Mouse (Mus musculus) layer of hippocampus, adult 18-20 months (tissue): ENCODE data around the gene Chmp4b. TPM values are rescaled to one million over a fixed set of nuclear protein-coding genes. Genes with fewer than 3 reads are reported as not detected.

Experiments
- DNase-seq, 2 experiments: peaks; one replicate each; pipeline ENCODE4 v3.0.0; 2022; ENCODE audit warnings: low spot score in 2 of 2
- total RNA-seq, 2 experiments: library from RNA; stranded (reverse); gene quantifications; 2 replicates each; pipeline ENCODE4 v1.2.3; 2021

Chmp4b gene
- total RNA-seq, 2 experiments from 2014 or later = 222 to 223 TPM

DNA sequence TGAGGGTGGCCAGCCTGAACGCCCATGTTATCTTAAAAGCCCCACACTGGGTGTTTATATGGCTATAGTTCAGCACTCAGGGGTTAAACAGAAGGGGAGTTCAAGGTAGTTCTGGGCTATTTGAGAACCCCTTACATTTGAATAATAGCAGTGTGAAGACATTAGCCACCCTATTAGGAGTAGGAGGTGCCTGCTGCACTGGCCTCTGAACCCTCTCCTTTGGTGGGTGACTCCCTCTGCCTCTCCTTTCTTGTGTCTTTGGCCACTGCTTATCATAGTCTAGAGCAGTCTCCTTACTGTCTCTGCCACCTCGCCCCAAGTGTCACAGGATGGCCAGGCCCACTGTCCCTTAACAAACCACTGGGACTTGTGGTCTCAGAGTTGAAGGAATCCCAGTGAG, 28.8 kb downstream of the Chmp4b start:
- no peak for DNase-seq

DNA sequence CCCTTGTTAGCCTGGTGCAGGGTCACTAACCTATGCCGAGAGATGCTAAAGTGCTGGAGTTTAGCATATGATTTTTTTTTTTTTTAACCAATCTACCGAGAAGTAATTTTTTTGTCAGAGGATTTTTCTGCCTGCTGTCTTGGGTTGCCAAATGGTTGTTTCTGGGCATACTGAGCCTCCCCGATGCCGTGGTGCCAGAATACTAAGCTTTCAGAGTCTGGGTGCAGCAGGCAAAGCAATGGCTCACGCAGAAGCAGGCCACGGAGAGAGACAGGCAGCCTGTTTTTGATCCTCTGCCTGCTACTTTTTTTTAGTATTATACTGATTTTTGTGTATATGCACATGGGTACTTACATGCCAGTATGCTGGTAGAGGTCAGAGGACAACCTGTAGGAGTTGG, 29.4 kb downstream of the Chmp4b start:
- peak in 1 of 2 experiments; percentile 58 for DNase-seq

DNA sequence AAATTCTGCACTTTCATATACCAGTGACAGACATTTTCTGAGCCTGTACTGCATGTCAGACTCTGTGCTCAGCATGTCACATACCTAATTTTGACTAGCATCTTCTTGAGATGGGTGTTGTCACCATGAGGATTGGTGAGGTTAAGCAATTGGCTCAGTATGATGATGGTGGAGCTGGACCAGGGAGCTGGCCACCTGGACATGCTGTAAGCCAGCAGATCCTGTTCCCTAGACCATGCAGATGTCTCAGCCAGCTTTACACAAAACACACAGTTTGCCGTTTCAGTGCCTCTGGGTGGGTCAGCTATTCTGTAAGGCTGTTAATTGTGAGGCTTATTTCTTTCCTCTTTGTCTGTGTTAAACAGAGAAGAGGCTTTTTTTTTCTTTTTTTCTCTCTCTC, 31.2 kb downstream of the Chmp4b start:
- DNase-seq = no peak

DNA sequence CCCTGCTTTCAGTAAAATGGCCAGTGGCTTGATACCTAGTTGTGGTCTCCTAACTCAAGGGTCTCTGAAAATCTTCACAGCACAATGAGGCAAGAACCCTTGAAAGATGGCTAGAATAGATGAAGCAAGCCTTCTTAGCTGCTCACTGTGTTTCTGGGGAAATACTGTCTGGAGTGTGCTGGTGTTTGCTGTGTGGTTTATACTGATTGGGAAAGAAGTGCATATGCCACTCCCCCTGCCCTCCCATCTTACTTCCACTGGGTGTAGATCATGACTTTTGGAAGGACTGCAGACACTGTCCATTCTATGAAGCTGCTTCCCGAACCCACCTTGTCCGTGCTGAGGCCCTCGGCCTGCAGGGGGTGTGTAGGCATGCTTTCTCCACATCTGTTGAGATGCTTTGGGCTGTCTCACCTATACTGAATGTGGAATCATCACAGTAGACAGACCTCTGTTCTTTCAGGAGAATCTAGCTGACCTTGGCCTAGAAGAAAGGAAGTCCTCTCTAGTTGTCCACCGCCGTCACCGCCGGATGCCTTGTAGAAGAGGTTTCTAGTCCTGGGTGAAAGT, 33.5 kb downstream of the Chmp4b start:
- DNase-seq = no peak

DNA sequence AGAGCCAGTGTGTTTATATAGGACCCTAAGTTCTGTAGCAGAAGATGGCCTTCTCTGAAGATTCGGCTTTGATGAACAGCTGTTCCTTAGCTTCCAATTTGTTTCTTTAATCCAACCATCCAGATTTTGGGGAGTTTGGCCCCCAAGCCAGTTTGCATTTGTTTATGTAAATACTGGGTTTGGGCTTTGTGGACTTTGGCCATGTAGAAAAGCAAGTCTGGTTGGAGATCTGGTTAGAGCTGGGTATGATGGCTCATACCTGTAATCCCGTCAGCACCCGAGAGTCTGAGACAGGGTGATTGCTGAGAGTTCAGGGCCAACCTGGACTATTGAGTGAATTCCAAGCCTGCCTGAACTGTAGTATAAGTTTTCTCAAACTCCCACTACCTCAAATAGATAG, 34.3 kb downstream of the Chmp4b start:
- no peak for DNase-seq

DNA sequence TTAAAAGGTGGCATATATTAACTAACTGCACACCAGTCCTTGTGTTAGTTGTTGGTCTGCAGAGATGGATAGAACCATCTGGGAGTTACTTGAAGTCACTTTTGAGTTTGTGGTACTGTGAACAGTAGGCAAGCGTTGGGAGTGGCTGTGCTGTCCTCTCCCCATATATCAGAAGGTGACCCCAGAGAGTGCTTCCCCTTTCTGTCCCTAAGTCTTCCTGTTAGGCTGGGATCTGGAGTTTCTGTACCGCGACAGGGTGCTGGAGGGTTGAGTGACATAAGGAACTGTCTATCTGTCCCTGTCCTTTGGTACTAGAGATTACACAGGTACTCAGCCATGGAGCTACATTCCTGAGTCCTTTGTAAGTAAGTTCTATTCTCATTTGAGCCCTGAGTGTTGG, 35.3 kb downstream of the Chmp4b start:
- no peak for DNase-seq

DNA sequence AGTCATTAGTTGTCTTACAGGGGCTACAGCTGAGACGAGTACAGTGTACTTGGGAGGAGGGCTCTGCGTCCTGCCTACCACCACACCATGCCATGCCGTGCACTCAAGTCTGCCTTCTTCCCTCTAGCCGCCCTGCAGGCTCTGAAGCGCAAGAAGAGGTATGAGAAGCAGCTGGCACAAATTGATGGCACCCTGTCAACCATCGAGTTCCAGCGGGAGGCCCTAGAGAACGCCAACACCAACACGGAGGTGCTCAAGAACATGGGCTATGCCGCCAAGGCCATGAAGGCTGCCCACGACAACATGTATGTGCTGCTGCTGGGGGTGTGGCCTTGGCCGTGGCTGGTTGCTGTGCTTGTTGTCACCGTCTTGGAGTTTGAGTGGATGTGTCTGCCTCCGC, 37.9 kb downstream of the Chmp4b start:
- DNase-seq = no peak

DNA sequence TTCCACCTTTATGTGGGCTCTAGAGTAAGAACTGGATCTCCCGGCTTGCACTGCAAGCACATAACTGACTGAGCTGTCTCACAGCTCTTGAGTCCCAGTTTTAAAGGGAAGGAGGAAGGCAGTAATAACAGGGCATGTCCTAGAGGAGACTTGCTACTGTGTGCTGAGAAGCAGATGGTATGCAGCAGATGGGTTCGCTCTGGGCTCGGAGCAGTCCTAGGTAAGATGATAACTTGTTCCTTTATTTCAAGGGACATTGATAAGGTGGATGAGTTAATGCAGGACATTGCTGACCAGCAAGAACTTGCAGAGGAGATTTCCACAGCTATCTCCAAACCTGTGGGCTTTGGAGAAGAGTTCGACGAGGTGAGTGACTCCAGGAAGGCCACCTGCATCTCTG, 39.5 kb downstream of the Chmp4b start:
- no peak for DNase-seq

DNA sequence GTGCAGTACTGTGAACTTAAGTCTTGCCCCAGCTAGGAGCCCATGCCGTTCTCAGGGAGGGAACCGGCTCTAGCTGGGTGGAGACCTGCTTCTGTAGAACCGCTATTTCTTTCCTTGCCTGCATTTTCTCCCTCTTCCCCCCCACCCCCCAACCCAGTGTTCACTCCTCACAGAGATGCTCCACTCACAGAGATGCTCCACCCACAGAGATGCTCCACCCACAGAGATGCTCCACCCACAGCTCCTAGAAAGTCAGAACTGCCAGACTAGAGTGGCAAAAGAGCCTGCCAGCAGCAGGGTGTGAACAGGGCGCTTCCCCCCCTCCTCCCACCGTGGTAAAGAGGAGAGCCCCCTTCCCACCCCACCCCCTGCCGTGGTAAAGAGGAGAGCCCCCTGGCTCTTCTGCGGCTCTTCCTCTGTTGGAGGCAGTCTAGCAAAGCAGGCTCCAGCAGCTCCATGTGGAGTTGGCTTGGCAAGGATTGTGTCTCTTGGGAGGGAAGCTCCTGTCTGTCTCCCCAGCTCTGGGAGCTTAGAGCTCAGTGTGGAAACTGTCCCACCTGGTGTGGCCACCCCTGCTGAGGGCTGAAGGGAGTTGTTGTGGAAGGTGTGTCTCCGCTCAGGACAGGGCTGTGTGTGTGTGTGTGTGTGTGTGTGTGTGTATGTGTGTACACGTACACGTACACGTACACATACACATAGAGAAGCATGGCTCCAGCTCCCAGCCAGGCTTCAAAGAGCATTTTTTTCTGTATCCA, 41.9 kb downstream of the Chmp4b start:
- DNase-seq = no peak

DNA sequence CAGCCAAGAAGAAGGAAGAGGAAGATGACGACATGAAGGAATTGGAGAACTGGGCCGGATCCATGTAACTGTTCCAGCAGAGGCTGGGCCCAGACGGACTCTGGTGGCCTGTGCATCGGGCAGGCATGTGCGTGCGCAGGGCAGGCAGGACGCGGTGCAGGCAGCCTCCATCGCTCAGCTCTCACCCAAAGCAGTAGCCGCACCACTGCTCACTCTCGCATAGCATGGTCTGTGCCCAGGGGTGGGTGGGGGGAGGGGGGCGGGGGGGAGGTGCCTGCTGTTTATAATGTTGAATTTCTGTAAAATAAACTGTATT, 42.4 kb downstream of the Chmp4b start:
- no peak for DNase-seq

DNA sequence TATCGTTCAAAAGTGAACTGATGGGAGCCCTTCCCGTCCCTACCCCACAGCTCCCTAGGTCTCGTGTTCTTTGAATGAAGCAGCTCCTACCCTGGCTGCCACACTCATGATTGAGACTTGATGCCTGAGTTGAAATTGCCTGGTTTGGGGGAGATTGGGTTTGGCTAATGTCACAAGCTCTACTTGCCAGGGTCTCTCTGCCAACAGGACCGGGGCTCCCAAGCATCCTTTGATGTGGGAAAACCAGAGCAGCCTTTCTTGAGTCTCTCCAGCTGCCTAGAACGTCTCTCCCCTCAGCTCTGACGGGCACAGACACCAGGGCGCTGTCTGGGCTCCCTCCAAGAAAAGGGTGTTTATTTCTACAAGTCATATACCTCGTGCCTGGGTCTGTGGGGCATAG, 44.2 kb downstream of the Chmp4b start:
- no peak for DNase-seq

DNA sequence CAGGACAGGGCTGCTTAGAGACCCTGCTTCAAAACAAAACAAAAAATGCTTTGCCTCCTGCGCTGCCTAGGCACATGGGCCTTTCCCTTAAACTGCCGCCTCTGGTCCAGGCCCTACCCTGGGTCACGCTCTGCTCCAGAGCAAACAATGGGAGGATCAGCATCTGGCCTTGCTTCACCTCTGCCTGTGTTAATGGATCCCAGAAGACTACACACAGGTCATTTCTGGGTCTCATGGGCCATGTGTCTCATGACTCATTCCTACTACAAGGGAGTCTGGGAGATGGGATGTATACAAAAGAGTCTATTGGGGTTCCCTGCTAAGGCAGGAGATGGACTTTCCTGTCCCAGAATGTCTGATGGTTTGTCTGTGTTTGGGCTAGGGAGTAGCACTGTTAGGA, 45.2 kb downstream of the Chmp4b start:
- DNase-seq = no peak

DNA sequence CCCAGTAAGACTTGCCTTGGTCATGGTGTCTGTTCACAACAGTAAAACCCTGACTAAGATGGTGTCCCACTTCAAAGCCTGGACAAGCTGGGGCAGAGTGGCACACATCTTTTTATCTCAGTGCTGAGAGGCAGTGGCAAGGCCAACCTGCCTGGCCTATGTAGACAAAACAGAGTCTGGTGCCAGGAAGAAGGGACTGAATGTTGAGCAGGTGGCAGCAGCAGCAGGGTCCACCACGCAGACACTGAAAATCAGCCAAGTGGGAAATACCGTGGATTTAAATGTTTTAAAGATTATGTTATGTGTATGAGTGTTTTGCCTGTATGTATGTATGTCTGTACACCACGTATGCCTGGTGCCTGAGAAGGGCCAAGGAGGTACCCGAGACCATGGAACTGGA, 47.9 kb downstream of the Chmp4b start:
- no peak for DNase-seq

DNA sequence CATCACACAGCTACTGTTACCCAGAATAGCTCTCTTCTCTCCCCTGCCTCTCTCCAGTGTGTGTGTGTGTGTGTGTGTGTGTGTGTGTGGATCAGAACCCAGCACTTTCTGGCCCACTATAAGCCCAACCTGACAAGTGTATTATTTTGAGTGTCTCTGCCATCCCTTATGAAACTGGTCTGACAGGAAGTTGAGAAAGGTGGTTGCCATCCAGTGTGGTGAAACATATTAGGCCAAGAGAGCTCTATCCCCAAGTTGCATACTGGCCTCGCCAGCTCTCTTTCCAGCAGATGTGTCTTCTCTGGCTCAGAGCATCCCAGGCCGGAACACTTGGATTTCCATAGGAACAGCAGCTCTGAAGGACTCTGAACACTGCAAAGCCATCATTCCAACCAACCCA, 48.7 kb downstream of the Chmp4b start:
- DNase-seq = no peak

DNA sequence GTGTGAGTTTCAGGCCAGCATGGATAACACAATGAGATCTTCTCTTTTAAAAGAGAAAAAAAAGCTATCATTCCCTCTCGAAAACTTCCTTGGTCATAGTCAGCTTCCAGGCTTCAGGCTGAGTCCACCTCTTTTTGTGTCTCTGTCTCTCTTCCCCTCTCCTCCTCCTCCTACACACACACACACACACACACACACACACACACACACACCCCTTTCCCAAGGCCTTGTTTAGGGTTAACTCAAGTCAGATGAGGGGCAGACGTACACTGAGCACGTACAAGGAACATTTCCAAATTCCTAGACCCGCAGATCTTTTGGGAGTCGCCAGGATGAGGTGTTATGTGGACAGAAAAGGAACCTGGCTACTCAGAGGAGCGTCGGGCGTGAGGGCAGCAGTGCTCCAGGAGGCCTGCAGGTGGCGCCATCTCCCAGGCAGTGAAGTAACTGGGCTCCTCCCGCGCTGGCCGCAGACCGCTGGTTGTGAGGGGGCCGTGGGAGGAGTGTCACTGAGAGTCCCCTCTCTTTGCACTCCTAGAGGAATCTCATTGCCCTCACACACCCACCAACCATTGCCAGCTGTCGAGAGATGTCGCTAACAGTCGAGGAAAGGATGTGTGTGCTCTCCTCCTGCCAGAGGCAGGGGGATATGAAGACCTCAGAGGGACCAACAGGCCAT, 51.3 kb downstream of the Chmp4b start:
- peak in 1 of 2 experiments; percentile 47 for DNase-seq

DNA sequence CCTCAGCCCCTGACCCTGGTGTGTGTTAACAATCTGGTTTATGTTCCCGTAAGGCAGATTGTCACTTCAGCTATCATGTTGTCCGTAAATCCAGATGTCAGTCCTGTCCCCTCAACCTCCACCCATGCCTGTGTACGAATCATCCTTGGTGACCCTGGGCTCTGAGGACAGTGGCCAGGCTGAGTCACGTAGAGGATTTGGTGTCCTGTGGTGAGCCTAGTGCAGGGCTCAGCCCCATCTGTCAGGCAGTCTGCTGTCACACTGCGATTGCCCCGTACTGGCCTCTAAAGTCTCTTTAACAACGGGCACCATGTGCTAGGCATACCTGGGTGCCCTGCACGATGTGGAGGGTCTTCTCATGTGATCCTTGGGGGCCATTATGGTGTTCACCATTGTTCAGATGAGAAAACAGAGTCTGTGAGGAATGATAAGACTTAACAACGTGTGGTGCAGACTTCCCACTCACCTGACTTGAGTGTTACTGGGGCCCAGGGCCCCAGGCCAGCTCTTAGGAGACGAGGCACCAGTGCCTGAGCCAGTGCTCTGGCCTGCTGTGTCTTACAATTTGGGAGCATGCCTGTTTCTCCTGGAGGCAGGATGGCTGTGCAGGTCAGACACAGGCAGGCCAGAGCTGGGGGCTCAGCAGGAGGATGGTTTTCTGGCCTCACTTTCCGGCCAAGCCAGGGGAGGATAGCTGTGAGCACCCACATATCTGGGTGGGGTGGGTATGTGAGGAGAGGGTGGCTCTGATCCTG, 55.2 kb downstream of the Chmp4b start:
- DNase-seq = no peak

DNA sequence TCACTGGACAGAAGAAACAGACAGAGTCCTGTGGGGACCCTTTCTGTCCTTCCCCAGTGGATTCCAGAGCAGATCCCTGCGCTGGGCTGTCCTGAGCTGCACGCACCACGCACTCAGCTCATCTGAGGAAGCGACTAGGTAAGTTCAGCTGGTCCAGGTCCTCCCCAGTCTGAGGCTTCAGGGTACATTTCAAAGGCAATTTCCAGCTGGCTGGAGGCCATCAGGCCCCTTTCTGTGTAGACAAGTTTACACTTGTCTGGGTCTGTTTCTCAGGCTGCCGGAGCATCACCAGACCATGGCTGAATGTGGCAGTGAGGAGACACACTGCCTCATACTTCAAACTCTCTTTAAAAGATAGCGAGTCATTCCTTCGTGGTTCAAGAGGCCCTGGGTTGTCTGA, 55.8 kb downstream of the Chmp4b start:
- no peak for DNase-seq

DNA sequence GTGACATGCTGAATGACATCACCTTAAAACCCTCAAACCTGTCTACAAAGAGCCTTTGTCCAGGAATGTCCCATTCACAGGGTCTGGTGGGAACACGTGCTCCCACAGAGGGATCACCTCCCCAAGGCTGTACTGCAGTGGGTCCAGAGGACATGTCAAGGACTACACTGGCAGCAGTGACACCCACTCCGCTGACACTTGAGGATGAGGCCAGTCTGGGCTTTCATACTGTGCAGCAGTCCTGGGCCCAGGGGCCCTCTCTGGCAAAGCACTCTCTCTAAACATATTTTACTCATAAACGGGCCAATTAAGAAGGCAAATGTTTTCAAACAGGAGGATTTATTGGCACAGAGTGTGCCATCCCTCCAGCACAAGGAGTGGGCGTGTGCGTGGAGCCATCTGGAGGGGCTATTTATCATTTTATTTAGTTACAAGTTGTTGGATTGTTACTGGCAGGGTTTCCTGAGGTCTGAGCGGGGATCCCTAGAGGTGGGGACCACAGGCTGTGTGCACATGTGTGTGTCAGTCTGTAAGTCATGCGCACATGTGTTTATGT, 56.4 kb downstream of the Chmp4b start:
- DNase-seq = peak; percentile 50 to 71

DNA sequence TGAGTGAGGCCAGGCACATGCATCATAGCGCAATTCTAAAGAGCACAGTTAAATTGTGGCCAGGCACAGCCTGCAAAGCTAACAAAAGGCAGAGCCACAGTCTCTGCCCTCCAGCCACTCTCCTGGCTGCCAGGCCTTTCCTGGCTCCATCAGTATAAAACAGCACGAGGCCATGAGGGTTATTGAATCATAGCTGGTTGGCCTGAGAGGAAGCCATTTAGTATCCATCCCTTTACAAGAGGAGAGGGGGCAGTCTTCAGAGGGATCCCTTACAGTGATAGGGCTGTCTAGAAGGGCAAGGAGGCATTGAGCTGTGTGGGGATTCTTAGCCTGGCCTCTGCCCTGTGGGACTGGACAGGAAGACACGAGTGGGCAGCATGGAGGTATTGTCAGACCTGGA, 60.2 kb downstream of the Chmp4b start:
- no peak for DNase-seq

DNA sequence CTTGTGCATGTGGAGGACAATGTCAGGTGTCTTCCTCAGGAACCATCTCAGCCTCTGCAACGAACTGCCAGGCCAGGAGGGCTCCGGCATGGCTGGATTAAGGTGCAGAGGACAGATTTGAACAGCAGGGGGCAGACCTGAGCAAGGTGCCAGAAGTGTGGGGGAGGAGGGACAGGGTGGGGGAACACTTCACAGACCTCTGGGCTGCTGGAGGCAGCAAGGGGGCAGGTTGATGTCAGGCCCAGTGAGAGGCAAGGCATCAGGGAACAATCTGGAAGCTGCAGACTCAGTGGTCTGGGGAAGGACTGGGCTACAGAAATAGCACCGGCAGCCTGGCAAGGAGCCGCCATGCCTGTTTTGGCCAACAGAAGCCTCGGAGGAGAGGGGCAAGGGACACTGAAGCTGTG, 60.8 kb downstream of the Chmp4b start:
- peak in 1 of 2 experiments; percentile 37 for DNase-seq

DNA sequence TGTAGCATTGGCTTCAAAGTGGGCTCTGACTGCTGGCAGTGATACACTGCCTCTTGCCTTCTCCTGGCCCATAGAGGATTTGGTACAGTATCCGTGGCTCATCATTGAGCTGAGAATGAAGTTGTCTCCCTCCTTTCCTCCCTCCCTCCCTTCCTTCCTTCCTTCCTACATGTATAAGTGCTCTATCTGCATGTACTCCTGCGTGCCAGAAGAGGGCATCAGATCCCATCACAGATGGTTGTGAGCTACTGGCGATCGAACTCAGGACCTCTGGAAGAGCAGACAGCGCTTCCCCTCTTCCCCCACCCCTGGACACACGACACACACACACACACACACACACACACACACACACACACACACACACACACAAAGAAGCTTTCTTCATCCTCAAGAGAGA, 61.6 kb downstream of the Chmp4b start:
- DNase-seq = peak in 1 of 2 experiments; percentile 16

DNA sequence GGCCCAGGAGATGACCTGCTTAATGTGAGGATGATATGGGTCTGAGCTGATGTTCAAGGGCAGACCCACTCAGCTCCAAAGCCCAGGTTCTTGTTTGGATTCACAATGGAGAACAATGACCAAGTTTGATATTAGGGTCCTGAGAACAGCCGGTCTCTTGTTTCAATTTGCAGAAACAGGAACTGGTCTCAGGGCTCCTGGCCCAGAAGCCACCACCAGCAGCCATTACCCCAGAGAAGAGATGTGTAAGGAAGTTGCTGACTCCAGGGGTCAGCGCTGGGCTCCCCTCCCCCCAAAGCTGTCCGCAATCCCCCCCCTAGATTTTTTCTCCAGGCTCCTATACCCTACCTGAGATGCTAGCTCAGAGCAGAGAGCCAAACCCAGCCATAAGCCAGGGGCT, 62.5 kb downstream of the Chmp4b start:
- no peak for DNase-seq
